ENCODE assay signal across 10 mouse cellular contexts in genomic region chr4:117124218-117124517, GRCm38 (mm10). TPM values are rescaled to one million over a fixed set of nuclear protein-coding genes. Genes with fewer than 3 reads are reported as not detected.
DNase-seq lines count a peak whose midpoint lies in the region; ATAC-seq and TF ChIP-seq lines count a peak whose summit lies in the region.
"Had no signal": no experiment of that assay in that cellular context is flagged by ENCODE, and none has a peak within 500 bp of the region (broad histone marks: within the 10 kb centered on the region; RNA-seq: fewer than 3 reads in every experiment).

No protein-coding gene starts in this region.

- no peak for DNase-seq in heart, embryonic 10.5 days (ENCODE audit: low spot score)
- no peak for DNase-seq in heart, adult 8-10 months (ENCODE audit: low spot score)
- no peak for DNase-seq in liver, adult 2 months (ENCODE audit: extremely low read depth, low read depth, low spot score)
- DNase-seq in liver (no peak), ES-E14 (ENCODE audit: low read depth, low spot score) (no peak)
- DNase-seq in embryo, embryonic 11 days = no peak
- DNase-seq in thymus, postnatal 14 days = no peak

- H3K27me3 ChIP-seq in heart, embryonic 10.5 days (ENCODE audit: insufficient read depth, poor library complexity, severe bottlenecking) = no peaks in the 10 kb centered on the region
- H3K27me3 ChIP-seq in liver, adult 2 months (ENCODE audit: control insufficient read depth, insufficient read depth, low read length) = no peaks in the 10 kb centered on the region
- H3K27me3 ChIP-seq in liver, embryonic 12.5 days (replicated peaks) = no peaks in the 10 kb centered on the region
- H3K27me3 ChIP-seq: forebrain, embryonic 15.5 days had no signal

- no peaks in the 10 kb centered on the region for H3K9me3 ChIP-seq in heart, embryonic 10.5 days
- no peaks in the 10 kb centered on the region for H3K9me3 ChIP-seq in ES-E14 (ENCODE audit: control insufficient read depth, insufficient read depth, low read depth, low read length)
- no peaks in the 10 kb centered on the region for H3K9me3 ChIP-seq in liver, embryonic 12.5 days (replicated peaks)
- H3K9me3 ChIP-seq: forebrain, embryonic 15.5 days had no signal

- H3K9ac ChIP-seq in liver, adult 2 months (ENCODE audit: low read depth, low read length) = peak overlapping the region; percentile 14; the same call in 1 of the 2 replicates
- H3K9ac ChIP-seq in ES-E14 (ENCODE audit: insufficient read depth, low read depth, low read length, poor library complexity, severe bottlenecking) = peak overlapping the region; percentile 75; the same call in 1 of the 2 replicates
- H3K9ac ChIP-seq in liver, embryonic 12.5 days = no peak overlapping the region
- H3K9ac ChIP-seq: forebrain, embryonic 15.5 days had no signal

- 81% methylated on average over 3 of the region's 3 CpGs for WGBS in heart, embryonic 10.5 days
- WGBS in liver, adult 2 months = 80% methylated on average over 3 of the region's 3 CpGs
- WGBS in liver, embryonic 12.5 days (ENCODE audit: insufficient replicate concordance) = 49% methylated on average over 3 of the region's 3 CpGs

- peaks cover 26% of the 10 kb centered on the region for H3K4me1 ChIP-seq in heart, embryonic 10.5 days
- H3K4me1 ChIP-seq in liver, adult 2 months (ENCODE audit: control insufficient read depth, insufficient read depth, low read length) = peaks cover 8% of the 10 kb centered on the region; the same call in 1 of the 2 replicates
- H3K4me1 ChIP-seq in ES-E14 (ENCODE audit: control insufficient read depth in 2 of 2, insufficient read depth in 2 of 2, low read length in 2 of 2, poor library complexity in 1 of 2) = peaks cover 7 to 37% of the 10 kb centered on the region in 2 experiments; a peak in 3 of 4 replicates
- peaks cover 55% of the 10 kb centered on the region for H3K4me1 ChIP-seq in liver, embryonic 12.5 days

- H3K79me2 ChIP-seq in liver, adult 2 months (ENCODE audit: control insufficient read depth, insufficient read depth, low read length) = no peaks in the 10 kb centered on the region

- no peak for ATAC-seq in liver, embryonic 12.5 days
- ATAC-seq: forebrain, embryonic 15.5 days had no signal

- peak overlapping the region; percentile 35 for H3K4me2 ChIP-seq in liver, embryonic 12.5 days
- H3K4me2 ChIP-seq: forebrain, embryonic 15.5 days had no signal

- no peak for TF ChIP-seq POLR2A in liver, adult 2 months (IDR thresholded peaks at IDR 0.05; ENCODE audit: extremely low read depth, insufficient read depth, low read length)

- in situ Hi-C loops in ES-E14 (cut with MboI; ENCODE audit: low sequenced_read_pairs in 2 of 2, unreplicated experiment in 2 of 2) = no loop called here

- peaks cover 7% of the 10 kb centered on the region; the same call in 1 of the 2 replicates for H3K36me3 ChIP-seq in heart, embryonic 10.5 days
- peaks cover 17% of the 10 kb centered on the region; the same call in 1 of the 2 replicates for H3K36me3 ChIP-seq in liver, adult 2 months (ENCODE audit: control insufficient read depth, insufficient read depth, low read length)
- peaks cover 17% of the 10 kb centered on the region for H3K36me3 ChIP-seq in ES-E14 (ENCODE audit: control insufficient read depth, insufficient read depth, low read length, poor library complexity, severe bottlenecking)
- H3K36me3 ChIP-seq in liver, embryonic 12.5 days = peaks cover 14% of the 10 kb centered on the region
- H3K36me3 ChIP-seq: forebrain, embryonic 15.5 days had no signal

- H3K27ac ChIP-seq in heart, embryonic 10.5 days = 0 out of 2 replicates have a peak overlapping the region, but pooled peaks have one; percentile 81
- peak overlapping the region; percentile 86 for H3K27ac ChIP-seq in liver, adult 2 months (replicated peaks; ENCODE audit: insufficient read depth, low read depth, low read length)
- H3K27ac ChIP-seq in ES-E14 (ENCODE audit: insufficient read depth, low read depth, low read length, poor library complexity, severe bottlenecking) = peak overlapping the region; percentile 98; the same call in 1 of the 2 replicates
- H3K27ac ChIP-seq in liver, embryonic 12.5 days = peak overlapping the region; percentile 65

- TF ChIP-seq CTCF in liver, adult 2 months (IDR thresholded peaks at IDR 0.05; ENCODE audit: low read depth, low read length) = no peak

- no peak overlapping the region for H3K4me3 ChIP-seq in heart, embryonic 10.5 days
- H3K4me3 ChIP-seq in liver, adult 2 months (ENCODE audit: insufficient read depth, low read depth, low read length) = no peak overlapping the region
- H3K4me3 ChIP-seq in ES-E14 (ENCODE audit: insufficient read depth in 1 of 2, low read depth in 1 of 2, low read length in 2 of 2, poor library complexity in 1 of 2, severe bottlenecking in 1 of 2) = peak overlapping the region in 1 of 2 experiments; percentile 30; a peak in 3 of 4 replicates
- H3K4me3 ChIP-seq in liver, embryonic 12.5 days = no peak overlapping the region
- H3K4me3 ChIP-seq: forebrain, embryonic 15.5 days had no signal

TF ChIP-seq in ES-E14, 5 proteins besides CTCF, POLR2A, EP300 and RAD21:
- TF ChIP-seq CHD2 (IDR thresholded peaks at IDR 0.05; ENCODE audit: low read depth, low read length) (no peak), MAFK (IDR thresholded peaks at IDR 0.05; ENCODE audit: insufficient read depth, low read depth, low read length) (peak; percentile 96)

RNA-seq across cellular contexts. Expression of gene Btbd19, which starts 1.4 kb away (rescaled TPM):
- 2.5 and 4.9 TPM in 2 replicates for polyA plus RNA-seq in heart, embryonic 10.5 days (2016; fragmentation: Nextera tagmentation; extraction: Ambion mirVana)
- total RNA-seq in heart, adult 8-10 months (2022) = 1 to 10 TPM; 1.8 to 3.5 (median 2.4) TPM
- 0.67 and 0.74 TPM in 2 replicates for total RNA-seq in liver, adult 2 months (2014; rRNA removed)
- 0.86 and 1.8 TPM in 2 replicates for polyA plus RNA-seq in liver, adult 2 months (2012; rRNA removed)
- 51.2 and 87.1 TPM in 2 replicates for total RNA-seq in ES-E14 (2012; rRNA removed)
- polyA plus RNA-seq in liver, embryonic 12.5 days (2016; fragmentation: Nextera tagmentation; extraction: Ambion mirVana) = 6.4 and 7.1 TPM in 2 replicates

RNA-seq across cellular contexts. Expression of gene Tctex1d4, which starts 2.4 kb away (rescaled TPM):
- not detected in 2 replicates for polyA plus RNA-seq in heart, embryonic 10.5 days (2016; fragmentation: Nextera tagmentation; extraction: Ambion mirVana)
- under 1 TPM in 1 of 4 experiments, not detected in 3; 0.40 TPM for total RNA-seq in heart, adult 8-10 months (2022)
- not detected in 2 replicates for total RNA-seq in liver, adult 2 months (2014; rRNA removed)
- 0.17 TPM in 1 of 2 replicates, not detected in the other for polyA plus RNA-seq in liver, adult 2 months (2012; rRNA removed)
- 0.49 and 1.2 TPM in 2 replicates for total RNA-seq in ES-E14 (2012; rRNA removed)
- polyA plus RNA-seq in liver, embryonic 12.5 days (2016; fragmentation: Nextera tagmentation; extraction: Ambion mirVana) = not detected in 2 replicates
- polyA plus RNA-seq: heart, embryonic 14.5 days had no signal

RNA-seq across cellular contexts. Expression of gene Plk3, which starts 9.6 kb away (rescaled TPM):
- polyA plus RNA-seq in heart, embryonic 10.5 days (2016; fragmentation: Nextera tagmentation; extraction: Ambion mirVana) = 1.5 and 2.4 TPM in 2 replicates
- 1 to 10 TPM; 1.2 to 1.8 (median 1.6) TPM for total RNA-seq in heart, adult 8-10 months (2022)
- total RNA-seq in liver, adult 2 months (2014; rRNA removed) = 10.7 and 19.5 TPM in 2 replicates
- polyA plus RNA-seq in liver, adult 2 months (2012; rRNA removed) = 21.2 and 31.7 TPM in 2 replicates
- total RNA-seq in ES-E14 (2012; rRNA removed) = 26.7 and 28.3 TPM in 2 replicates
- polyA plus RNA-seq in liver, embryonic 12.5 days (2016; fragmentation: Nextera tagmentation; extraction: Ambion mirVana) = 2.2 and 2.8 TPM in 2 replicates

RNA-seq across cellular contexts. Expression of gene Ptch2, which starts 28.3 kb away (rescaled TPM):
- 2.9 and 3.5 TPM in 2 replicates for polyA plus RNA-seq in heart, embryonic 10.5 days (2016; fragmentation: Nextera tagmentation; extraction: Ambion mirVana)
- 1 to 10 TPM in 1 of 4 experiments, under 1 TPM in 3; 0.44 to 1.0 (median 0.58) TPM for total RNA-seq in heart, adult 8-10 months (2022)
- total RNA-seq in liver, adult 2 months (2014; rRNA removed) = 0.18 and 0.34 TPM in 2 replicates
- polyA plus RNA-seq in liver, adult 2 months (2012; rRNA removed) = 1.0 and 1.4 TPM in 2 replicates
- 28.2 and 80.0 TPM in 2 replicates for total RNA-seq in ES-E14 (2012; rRNA removed)
- polyA plus RNA-seq in liver, embryonic 12.5 days (2016; fragmentation: Nextera tagmentation; extraction: Ambion mirVana) = 1.3 and 1.4 TPM in 2 replicates

RNA-seq across cellular contexts. Expression of gene Rps8, which starts 31.9 kb away (rescaled TPM):
- polyA plus RNA-seq in heart, embryonic 10.5 days (2016; fragmentation: Nextera tagmentation; extraction: Ambion mirVana) = 638 and 783 TPM in 2 replicates
- total RNA-seq in heart, adult 8-10 months (2022) = 100 to 1,000 TPM; 504 to 617 (median 566) TPM
- 449 and 482 TPM in 2 replicates for total RNA-seq in liver, adult 2 months (2014; rRNA removed)
- 311 and 370 TPM in 2 replicates for polyA plus RNA-seq in liver, adult 2 months (2012; rRNA removed)
- total RNA-seq in ES-E14 (2012; rRNA removed) = 3,133 and 3,400 TPM in 2 replicates
- 960 and 969 TPM in 2 replicates for polyA plus RNA-seq in liver, embryonic 12.5 days (2016; fragmentation: Nextera tagmentation; extraction: Ambion mirVana)

Comparison
In these comparisons a context has a peak if more than half of its experiments do, and no peak if none do; other contexts are left out.
1. RNA of gene Btbd19, which starts 1.4 kb away (total RNA-seq): 51.2 to 87.1 TPM in ES-E14; 1.8 to 3.5 TPM in heart, adult 8-10 months and 0.67 to 0.74 TPM in liver, adult 2 months; every median in the first group is over 10 times any median in the second.
2. Peak in every context shown above with its lines, with median percentiles within 50 percentile points of each other: H3K27ac ChIP-seq.